Mouse (Mus musculus) frontal cortex, adult (tissue): ENCODE measurements around the gene Fhad1.
"Not testable (repeated sequence)": the region's sequence is repeated elsewhere in the genome, so short reads cannot be mapped to it uniquely, and the experiment has no call there.

Experiments
- ATAC-seq: cut with Nextera tagmentation; 2 replicates; pipeline ENCODE4 v1.9.2; 2017; ENCODE audit warnings: mild to moderate bottlenecking, moderate library complexity, mixed read lengths; ENCODE audit not compliant: low TSS enrichment

Gene Fhad1

GRCm38 (mm10) chr4:142014659-142015608, at the start of gene Fhad1:
Fhad1 (minus strand) TSS chr4:142015082.
- ATAC-seq = peak; percentile 50; the same call in 1 of the 2 replicates

GRCm38 (mm10) chr4:142063057-142063534, 48.2 kb upstream of the Fhad1 start:
- ATAC-seq = no peak

- no peak for ATAC-seq
Measured at GRCm38 (mm10) chr4:142061485-142062240, 46.8 kb upstream of the Fhad1 start.

- ATAC-seq = no peak
Measured at GRCm38 (mm10) chr4:142060455-142061378, 45.8 kb upstream of the Fhad1 start.

- no peak for ATAC-seq
Measured at GRCm38 (mm10) chr4:142059841-142060193, 44.9 kb upstream of the Fhad1 start.

- ATAC-seq = no peak
Measured at GRCm38 (mm10) chr4:142059113-142059840, 44.4 kb upstream of the Fhad1 start.

- peak; percentile 65 for ATAC-seq
Measured at GRCm38 (mm10) chr4:142057529-142058216, 42.8 kb upstream of the Fhad1 start.

GRCm38 (mm10) chr4:142055600-142055999, 40.7 kb upstream of the Fhad1 start:
- ATAC-seq = no peak

- ATAC-seq = no peak
Measured at GRCm38 (mm10) chr4:142054580-142054979, 39.7 kb upstream of the Fhad1 start.

- ATAC-seq = no peak
Measured at GRCm38 (mm10) chr4:142053661-142054448, 39.0 kb upstream of the Fhad1 start.

GRCm38 (mm10) chr4:142053261-142053660, 38.4 kb upstream of the Fhad1 start:
- no peak for ATAC-seq

GRCm38 (mm10) chr4:142052391-142053132, 37.7 kb upstream of the Fhad1 start:
- ATAC-seq = no peak

GRCm38 (mm10) chr4:142051883-142052282, 37.0 kb upstream of the Fhad1 start:
- not testable (repeated sequence) for ATAC-seq

- ATAC-seq = no peak
Measured at GRCm38 (mm10) chr4:142049963-142050362, 35.1 kb upstream of the Fhad1 start.

GRCm38 (mm10) chr4:142048391-142048790, 33.5 kb upstream of the Fhad1 start:
- ATAC-seq = no peak

- ATAC-seq = no peak
Measured at GRCm38 (mm10) chr4:142047005-142047404, 32.1 kb upstream of the Fhad1 start.

GRCm38 (mm10) chr4:142046496-142046895, 31.6 kb upstream of the Fhad1 start:
- ATAC-seq = no peak

GRCm38 (mm10) chr4:142045595-142046163, 30.8 kb upstream of the Fhad1 start:
- ATAC-seq = no peak
